Mouse (Mus musculus): ENCODE results near the gene Snap47. TPM values are rescaled to one million over a fixed set of nuclear protein-coding genes. Genes with fewer than 3 reads are reported as not detected.

Snap47 gene
- polyA plus RNA-seq, 1 experiment from 2014 or later: 82.9 TPM

DNA sequence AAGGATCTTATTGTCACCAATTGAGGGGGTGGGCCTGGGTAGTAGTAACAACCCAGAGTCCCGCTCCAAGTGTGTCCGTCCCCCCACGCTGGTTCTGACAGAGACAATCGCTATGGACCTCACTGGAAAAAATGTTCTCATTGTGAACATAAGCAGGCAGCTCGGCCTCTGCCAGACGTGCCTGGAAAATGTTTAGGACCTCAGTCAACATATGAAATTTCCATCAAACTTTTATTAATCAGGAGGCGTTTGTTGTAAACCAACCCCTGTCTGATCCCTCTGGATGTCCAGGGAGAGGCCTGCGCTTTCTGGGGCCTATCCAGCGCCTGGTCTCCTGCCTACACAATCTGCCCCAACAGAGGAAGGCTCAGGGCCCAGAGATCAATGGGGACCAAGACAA, 87.0 kb downstream of the Snap47 start:
- H3K9me3 ChIP-seq: no peaks in the 10 kb centered on the region
- ATAC-seq: no peak; the same call in 1 of the 2 replicates
- H3K4me2 ChIP-seq (replicated peaks): no peak overlapping the region
- peak overlapping the region; percentile 74 for H3K27ac ChIP-seq
- H3K27me3 ChIP-seq (replicated peaks): no peaks in the 10 kb centered on the region
- no peak overlapping the region for H3K4me3 ChIP-seq (replicated peaks)
- H3K36me3 ChIP-seq: no peaks in the 10 kb centered on the region
- 50% methylated on average over 9 of the region's 9 CpGs for WGBS
- peaks cover 10% of the 10 kb centered on the region for H3K4me1 ChIP-seq (replicated peaks)
- no peak overlapping the region for H3K9ac ChIP-seq

DNA sequence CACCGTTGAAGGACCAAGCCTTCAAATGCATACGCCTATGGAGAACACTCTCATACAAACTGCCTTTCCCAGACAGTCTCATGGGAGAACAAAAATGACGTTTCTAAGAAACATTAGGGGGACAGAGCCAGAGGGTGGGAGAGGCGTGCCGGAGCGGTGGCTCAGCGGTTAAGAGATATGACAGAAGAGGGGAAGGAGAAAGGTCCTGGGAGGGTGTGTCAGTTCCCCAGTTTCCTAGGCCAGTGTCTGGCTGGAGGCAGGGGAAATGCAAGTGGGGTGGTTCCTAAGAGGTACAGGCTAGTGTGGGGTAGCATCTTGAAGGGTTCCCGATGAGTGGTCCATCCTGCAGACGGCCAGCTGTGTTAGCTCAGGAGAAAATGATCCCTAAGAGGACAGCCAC, 89.7 kb downstream of the Snap47 start:
- H3K9me3 ChIP-seq: no peaks in the 10 kb centered on the region
- no peak for ATAC-seq
- 86% methylated on average over 9 of the region's 9 CpGs for WGBS
- H3K4me3 ChIP-seq (replicated peaks): no peak overlapping the region
- peaks cover 13% of the 10 kb centered on the region for H3K4me1 ChIP-seq (replicated peaks)
- no peak overlapping the region for H3K9ac ChIP-seq
- H3K36me3 ChIP-seq: no peaks in the 10 kb centered on the region
- H3K27me3 ChIP-seq (replicated peaks): no peaks in the 10 kb centered on the region
- H3K4me2 ChIP-seq (replicated peaks): no peak overlapping the region
- no peak overlapping the region for H3K27ac ChIP-seq

Other genes with a start within 250 kb of the Snap47 start
- 101 and 103 TPM in 2 replicates for gene Mrpl55, start 248.7 kb downstream of the Snap47 start, polyA plus RNA-seq (2015; fragmentation: Nextera tagmentation; extraction: Ambion mirVana)
- gene 2310033P09Rik, start 242.9 kb downstream of the Snap47 start, polyA plus RNA-seq (2015; fragmentation: Nextera tagmentation; extraction: Ambion mirVana): 29.1 and 30.2 TPM in 2 replicates
- gene Arf1, start 222.9 kb downstream of the Snap47 start, polyA plus RNA-seq (2015; fragmentation: Nextera tagmentation; extraction: Ambion mirVana): 688 and 694 TPM in 2 replicates
- gene Wnt3a, start 160.4 kb downstream of the Snap47 start, polyA plus RNA-seq (2015; fragmentation: Nextera tagmentation; extraction: Ambion mirVana): not detected in 2 replicates
- gene Wnt9a, start 144.3 kb downstream of the Snap47 start, polyA plus RNA-seq (2015; fragmentation: Nextera tagmentation; extraction: Ambion mirVana): 3.4 and 4.2 TPM in 2 replicates
- not detected in 2 replicates for gene Prss38, start 75.5 kb downstream of the Snap47 start, polyA plus RNA-seq (2015; fragmentation: Nextera tagmentation; extraction: Ambion mirVana)
- 9.3 and 9.4 TPM in 2 replicates for gene Jmjd4, start 1.1 kb downstream of the Snap47 start, polyA plus RNA-seq (2015; fragmentation: Nextera tagmentation; extraction: Ambion mirVana)
- 4.7 and 5.3 TPM in 2 replicates for gene Zfp867, start 21.3 kb upstream of the Snap47 start, polyA plus RNA-seq (2015; fragmentation: Nextera tagmentation; extraction: Ambion mirVana)
- gene Zkscan17, start 75.6 kb upstream of the Snap47 start, polyA plus RNA-seq (2015; fragmentation: Nextera tagmentation; extraction: Ambion mirVana): 16.3 and 16.4 TPM in 2 replicates
- 0.35 and 0.36 TPM in 2 replicates for gene Nlrp3, start 90.4 kb upstream of the Snap47 start, polyA plus RNA-seq (2015; fragmentation: Nextera tagmentation; extraction: Ambion mirVana)
- gene Olfr222, start 125.0 kb upstream of the Snap47 start, polyA plus RNA-seq (2015; fragmentation: Nextera tagmentation; extraction: Ambion mirVana): not detected in 2 replicates
- not detected in 2 replicates for gene Olfr223, start 142.1 kb upstream of the Snap47 start, polyA plus RNA-seq (2015; fragmentation: Nextera tagmentation; extraction: Ambion mirVana)
- gene Mprip, start 210.1 kb upstream of the Snap47 start, polyA plus RNA-seq (2015; fragmentation: Nextera tagmentation; extraction: Ambion mirVana): 54.9 and 56.2 TPM in 2 replicates